Mouse (Mus musculus) spleen, adult 12 weeks (tissue): ENCODE measurements at regions not wholly inside any gene's neighbourhood (a gene's known extent, or its start where the extent isn't known, plus 50 kb on each side); places are given as distances from the start of the nearest gene placed in this dataset.

Source experiments
- DNase-seq: peaks from one replicate; pipeline ENCODE4 v3.0.0; 2022; ENCODE audit warnings: low spot score

- DNase-seq: no peak
Observed at GRCm38 (mm10) chr9:41222346-41223015, 61.0 kb upstream of the Ubash3b start.

DNA sequence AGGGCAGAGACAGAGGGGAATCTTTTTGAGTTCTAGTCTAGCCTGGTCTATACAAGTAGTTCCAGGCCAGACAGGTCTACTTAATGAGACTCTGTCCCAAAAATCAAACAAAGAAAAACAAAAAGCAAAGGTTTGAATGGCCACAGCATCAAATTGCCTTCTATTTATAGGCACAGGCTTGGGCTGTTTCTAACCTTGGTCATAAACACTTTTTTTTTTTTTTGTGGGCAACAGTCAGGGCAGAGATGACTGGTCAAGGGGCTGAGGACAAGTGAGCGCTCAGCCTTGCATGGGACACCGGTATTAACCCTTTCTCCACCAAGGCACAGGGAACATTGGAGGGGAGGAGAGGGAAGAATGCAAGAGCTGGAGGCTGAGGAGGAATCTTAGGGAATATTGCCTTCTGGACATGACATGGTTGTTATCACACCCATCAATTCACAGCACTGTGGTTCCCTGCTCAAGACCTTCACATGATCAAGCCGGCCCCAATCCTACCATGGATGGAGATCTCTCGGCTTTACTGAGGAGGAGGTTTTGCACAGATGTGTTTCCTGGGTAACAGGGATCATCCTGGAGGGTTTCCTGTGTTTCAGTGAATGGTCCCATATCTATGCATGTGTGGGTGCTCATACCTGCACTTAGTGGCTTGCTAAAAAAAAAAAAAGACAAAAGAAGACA lies 59.8 kb upstream of the Ubash3b start:
- DNase-seq: no peak

DNA sequence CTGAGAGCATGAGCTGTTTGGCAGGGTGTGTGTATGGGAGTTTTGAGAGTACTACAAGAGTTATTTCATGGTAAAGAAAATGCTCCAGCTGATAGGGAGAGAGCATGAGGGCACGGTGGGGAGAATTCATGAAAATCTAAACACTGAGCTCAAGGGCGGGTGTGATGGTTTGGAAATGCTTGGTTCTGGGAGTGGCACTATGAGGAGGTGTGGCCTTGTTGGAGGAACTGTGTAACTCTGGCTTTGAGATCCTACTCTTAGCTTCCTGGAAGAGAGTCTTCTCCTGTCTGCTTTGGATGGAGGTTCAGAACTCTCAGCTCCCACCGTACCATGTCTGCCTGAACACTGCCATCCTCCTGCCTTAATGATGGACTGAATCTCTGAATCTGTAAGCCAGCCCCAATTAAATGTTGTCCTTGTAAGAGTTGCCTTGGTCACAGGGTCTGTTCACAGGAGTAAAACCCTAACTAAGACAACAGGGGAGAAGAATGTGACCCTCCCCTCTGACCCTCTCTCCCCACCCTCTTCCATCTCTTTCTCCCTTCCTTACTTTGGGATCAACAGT lies 58.7 kb upstream of the Ubash3b start:
- no peak for DNase-seq

- DNase-seq: no peak
Observed at GRCm38 (mm10) chr9:41218702-41219101, 57.2 kb upstream of the Ubash3b start.

GRCm38 (mm10) chr9:41216248-41216647 lies 54.8 kb upstream of the Ubash3b start:
- no peak for DNase-seq

- DNase-seq: no peak
Observed at GRCm38 (mm10) chr9:41215026-41215425, 53.5 kb upstream of the Ubash3b start.

- no peak for DNase-seq
Observed at GRCm38 (mm10) chr9:41212943-41213529, 51.5 kb upstream of the Ubash3b start.

- no peak for DNase-seq
Observed at GRCm38 (mm10) chr9:41212303-41212901, 50.9 kb upstream of the Ubash3b start.

- DNase-seq: no peak
Observed at GRCm38 (mm10) chr9:41211865-41212302, 50.4 kb upstream of the Ubash3b start.
